Mouse (Mus musculus) thymus, postnatal 25 days (tissue): ENCODE measurements around the gene Flot1.

ENCODE experiments used
- DNase-seq: peaks from one replicate; pipeline ENCODE4 v3.0.0; 2022

Flot1 gene

GRCm38 (mm10) chr17:35812307-35812706, 10.7 kb upstream of the Flot1 start:
- DNase-seq, result no peak

- no peak for DNase-seq
Measured at GRCm38 (mm10) chr17:35812736-35813135, 10.3 kb upstream of the Flot1 start.

GRCm38 (mm10) chr17:35813245-35813647, 9.8 kb upstream of the Flot1 start:
- no peak for DNase-seq

GRCm38 (mm10) chr17:35813653-35814052, 9.4 kb upstream of the Flot1 start:
- DNase-seq, result no peak

GRCm38 (mm10) chr17:35814678-35815077, 8.4 kb upstream of the Flot1 start:
- no peak for DNase-seq

- no peak for DNase-seq
Measured at GRCm38 (mm10) chr17:35815836-35816235, 7.2 kb upstream of the Flot1 start.

GRCm38 (mm10) chr17:35816686-35817085, 6.3 kb upstream of the Flot1 start:
- no peak for DNase-seq

- no peak for DNase-seq
Measured at GRCm38 (mm10) chr17:35817226-35817625, 5.8 kb upstream of the Flot1 start.

- DNase-seq, result no peak
Measured at GRCm38 (mm10) chr17:35820111-35820510, 2.9 kb upstream of the Flot1 start.

- DNase-seq, result no peak
Measured at GRCm38 (mm10) chr17:35821439-35822430, 1.3 kb upstream of the Flot1 start, which contains the start of gene Ier3. Gene Ier3 (plus strand): TSS chr17:35821684.

- no peak for DNase-seq
Measured at GRCm38 (mm10) chr17:35822564-35822963, 466 bp upstream of the Flot1 start.

- no peak for DNase-seq
Measured at GRCm38 (mm10) chr17:35824402-35824801, 1.4 kb downstream of the Flot1 start.

GRCm38 (mm10) chr17:35825109-35825850, 2.2 kb downstream of the Flot1 start:
- no peak for DNase-seq

- DNase-seq, result peak; percentile 94
Measured at GRCm38 (mm10) chr17:35829737-35830136, 6.7 kb downstream of the Flot1 start.

- DNase-seq, result no peak
Measured at GRCm38 (mm10) chr17:35832400-35833238, 9.6 kb downstream of the Flot1 start.

GRCm38 (mm10) chr17:35833239-35833751, 10.3 kb downstream of the Flot1 start:
- DNase-seq, result no peak

GRCm38 (mm10) chr17:35833894-35834293, 10.9 kb downstream of the Flot1 start:
- no peak for DNase-seq

- no peak for DNase-seq
Measured at GRCm38 (mm10) chr17:35834696-35835422, 11.8 kb downstream of the Flot1 start.

GRCm38 (mm10) chr17:35835424-35836140, 12.6 kb downstream of the Flot1 start:
- no peak for DNase-seq

- peak; percentile 84 for DNase-seq
Measured at GRCm38 (mm10) chr17:35836178-35836965, 13.3 kb downstream of the Flot1 start.
